Mouse (Mus musculus) neural tube, embryonic 13.5 days (tissue): ENCODE measurements at regions not wholly inside any gene's neighbourhood (a gene's known extent, or its start where the extent isn't known, plus 50 kb on each side); places are given as distances from the start of the nearest gene placed in this dataset.

ENCODE experiments used
- ATAC-seq: fragments of 200-750 bp; cut with Nextera tagmentation; 2 replicates; pipeline ENCODE4 v1.8.0; 2017; ENCODE audit warnings: low read depth, mild to moderate bottlenecking, moderate TSS enrichment, moderate library complexity
- H3K27ac ChIP-seq: fragments of 300-500 bp; sonication (generic); replicated peaks from 2 replicates; pipeline ENCODE4 v1.5.1; 2015; ENCODE audit warnings: moderate library complexity, mild to moderate bottlenecking, inconsistent platforms
- H3K27me3 ChIP-seq: fragments of 300-500 bp; sonication (generic); 2 replicates; pipeline ENCODE4 v1.6.1; 2015; ENCODE audit warnings: mild to moderate bottlenecking, inconsistent platforms
- H3K36me3 ChIP-seq: fragments of 300-500 bp; sonication (generic); 2 replicates; pipeline ENCODE4 v1.6.1; 2015; ENCODE audit warnings: mild to moderate bottlenecking, inconsistent platforms
- H3K4me1 ChIP-seq: fragments of 300-500 bp; sonication (generic); replicated peaks from 2 replicates; pipeline ENCODE4 v1.6.1; 2015; ENCODE audit warnings: inconsistent platforms
- H3K4me2 ChIP-seq: fragments of 300-500 bp; sonication (generic); 2 replicates; pipeline ENCODE4 v1.6.1; 2015; ENCODE audit warnings: inconsistent platforms, mild to moderate bottlenecking, moderate library complexity
- H3K4me3 ChIP-seq: fragments of 300-500 bp; sonication (generic); 2 replicates; pipeline ENCODE4 v1.5.1; 2015; ENCODE audit warnings: mild to moderate bottlenecking, inconsistent platforms
- H3K9ac ChIP-seq: fragments of 300-500 bp; sonication (generic); 2 replicates; pipeline ENCODE4 v1.6.1; 2015; ENCODE audit warnings: moderate library complexity, mild to moderate bottlenecking, inconsistent platforms
- H3K9me3 ChIP-seq: fragments of 300-500 bp; sonication (generic); 2 replicates; pipeline ENCODE4 v1.6.1; 2016; ENCODE audit warnings: inconsistent platforms
- WGBS: fragments of 180-500 bp; shearing (Covaris S2); methylation state at CpG from one replicate; pipeline ENCODE4 v1.1.7; 2015; 5-methylcytosine and 5-hydroxymethylcytosine counted together

DNA sequence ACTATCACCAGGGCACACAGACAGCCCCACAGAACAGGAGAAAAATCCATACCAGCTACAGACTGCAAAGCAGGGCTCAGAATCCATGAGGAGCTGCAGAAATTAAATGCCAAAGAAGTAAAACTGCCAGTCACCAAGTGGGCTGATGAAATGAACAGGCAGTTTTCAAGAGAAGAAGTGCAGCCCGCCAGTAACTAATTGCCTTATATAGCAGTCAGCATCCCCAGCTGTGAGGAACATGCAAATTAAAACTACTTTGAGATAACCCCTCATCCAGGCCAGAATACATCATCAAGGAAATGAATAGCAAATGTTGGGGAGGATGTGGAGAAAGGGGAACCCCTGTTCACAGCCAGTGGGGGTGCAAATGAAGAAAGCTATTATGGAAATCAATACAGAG is 177.3 kb upstream of the Zfp703 start:
- no peak overlapping the region for H3K4me2 ChIP-seq
- H3K4me1 ChIP-seq: peaks cover 5% of the 10 kb centered on the region
- H3K4me3 ChIP-seq: no peak overlapping the region
- no peak overlapping the region for H3K9ac ChIP-seq
- H3K9me3 ChIP-seq: no peaks in the 10 kb centered on the region
- no peaks in the 10 kb centered on the region for H3K36me3 ChIP-seq
- H3K27me3 ChIP-seq: peaks cover 22% of the 10 kb centered on the region
- H3K27ac ChIP-seq: no peak overlapping the region
- ATAC-seq: no peak
- WGBS: 37% methylated on average over 1 of the region's 1 CpGs

DNA sequence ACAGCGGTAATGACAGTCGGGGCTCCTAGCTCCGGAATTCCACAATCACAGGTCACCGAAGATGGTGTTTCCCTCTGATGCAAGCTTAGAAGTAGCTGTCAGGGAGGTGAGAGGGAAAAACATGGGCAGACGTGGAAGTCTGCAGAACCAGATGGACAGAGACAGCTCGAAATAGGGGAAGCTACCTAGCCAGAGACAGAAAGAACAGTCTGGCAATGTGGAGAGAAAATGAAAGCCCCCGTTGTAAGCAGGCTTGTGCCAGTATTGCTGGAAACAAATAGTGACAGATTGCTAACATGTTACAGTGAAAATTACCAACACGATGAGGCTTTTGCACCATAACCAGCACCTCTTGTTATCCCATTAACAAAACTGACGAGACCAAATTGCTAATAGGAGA is 173.0 kb upstream of the Zfp703 start:
- no peak for ATAC-seq
- Histone ChIP-seq H3K9me3 (no peaks in the 10 kb centered on the region), H3K9ac (no peak overlapping the region), H3K36me3 (no peaks in the 10 kb centered on the region), H3K27me3 (peaks cover 38% of the 10 kb centered on the region), H3K4me1 (peaks cover 36% of the 10 kb centered on the region), H3K4me2 (no peak overlapping the region), H3K4me3 (no peak overlapping the region), H3K27ac (no peak overlapping the region)
- WGBS: 68% methylated on average over 9 of the region's 9 CpGs

DNA sequence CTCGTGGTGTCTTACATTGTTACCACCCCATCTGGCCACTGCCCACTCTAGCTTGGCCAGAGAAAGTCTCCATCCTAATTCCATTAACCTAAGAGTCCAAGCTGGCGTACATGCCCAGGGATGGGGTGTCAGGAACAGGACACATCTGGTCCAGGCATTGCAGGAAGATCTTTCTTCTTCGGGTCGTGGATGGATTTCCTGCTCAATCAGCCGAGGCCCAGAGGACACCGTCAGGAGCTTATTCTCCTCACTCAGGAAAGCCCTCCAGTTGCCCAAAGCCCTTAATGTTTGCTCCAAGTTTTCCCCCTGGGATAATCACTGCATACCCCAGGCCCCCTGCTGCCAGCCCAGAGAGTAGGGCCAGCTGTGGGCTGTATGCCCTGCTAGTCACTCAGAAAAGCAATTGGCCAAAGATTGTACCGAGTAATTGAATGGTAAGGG is 172.2 kb upstream of the Zfp703 start:
- H3K27ac ChIP-seq: no peak overlapping the region
- H3K27me3 ChIP-seq: peaks cover 41% of the 10 kb centered on the region
- H3K9ac ChIP-seq: no peak overlapping the region
- 0 out of 2 replicates have a peak, but pooled peaks have one; percentile 54 for ATAC-seq
- 25% methylated on average over 7 of the region's 7 CpGs for WGBS
- H3K4me1 ChIP-seq: peaks cover 39% of the 10 kb centered on the region
- H3K36me3 ChIP-seq: no peaks in the 10 kb centered on the region
- no peak overlapping the region for H3K4me2 ChIP-seq
- no peak overlapping the region for H3K4me3 ChIP-seq
- H3K9me3 ChIP-seq: no peaks in the 10 kb centered on the region

DNA sequence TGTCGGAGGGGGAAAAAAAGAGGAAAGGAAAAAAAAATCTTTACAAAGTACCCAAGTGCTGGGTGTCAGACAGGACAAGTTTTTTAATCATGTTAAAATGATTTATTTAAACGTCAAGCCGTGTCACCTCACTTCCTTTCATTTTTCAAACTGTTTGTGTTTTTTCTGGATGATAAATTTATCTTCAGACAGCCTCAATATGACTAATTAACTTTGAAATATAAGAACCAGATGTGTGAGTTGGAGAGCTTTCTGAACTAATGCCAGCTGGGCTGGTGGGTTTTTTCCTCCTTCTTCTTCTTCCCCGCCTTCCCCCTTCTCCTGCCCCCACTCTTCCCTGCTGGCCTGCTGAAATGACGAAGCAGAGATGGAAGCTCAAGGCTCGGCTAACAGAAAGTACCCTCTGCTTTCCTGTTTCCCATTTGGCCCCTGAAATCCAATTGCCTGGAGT is 171.7 kb upstream of the Zfp703 start:
- no peak for ATAC-seq
- 15% methylated on average over 6 of the region's 6 CpGs for WGBS
- H3K27me3 ChIP-seq: peaks cover 41% of the 10 kb centered on the region
- H3K4me2 ChIP-seq: no peak overlapping the region
- peaks cover 39% of the 10 kb centered on the region for H3K4me1 ChIP-seq
- H3K9ac ChIP-seq: 0 out of 2 replicates have a peak overlapping the region, but pooled peaks have one; percentile 27
- no peak overlapping the region for H3K27ac ChIP-seq
- no peaks in the 10 kb centered on the region for H3K9me3 ChIP-seq
- H3K4me3 ChIP-seq: no peak overlapping the region
- H3K36me3 ChIP-seq: no peaks in the 10 kb centered on the region

DNA sequence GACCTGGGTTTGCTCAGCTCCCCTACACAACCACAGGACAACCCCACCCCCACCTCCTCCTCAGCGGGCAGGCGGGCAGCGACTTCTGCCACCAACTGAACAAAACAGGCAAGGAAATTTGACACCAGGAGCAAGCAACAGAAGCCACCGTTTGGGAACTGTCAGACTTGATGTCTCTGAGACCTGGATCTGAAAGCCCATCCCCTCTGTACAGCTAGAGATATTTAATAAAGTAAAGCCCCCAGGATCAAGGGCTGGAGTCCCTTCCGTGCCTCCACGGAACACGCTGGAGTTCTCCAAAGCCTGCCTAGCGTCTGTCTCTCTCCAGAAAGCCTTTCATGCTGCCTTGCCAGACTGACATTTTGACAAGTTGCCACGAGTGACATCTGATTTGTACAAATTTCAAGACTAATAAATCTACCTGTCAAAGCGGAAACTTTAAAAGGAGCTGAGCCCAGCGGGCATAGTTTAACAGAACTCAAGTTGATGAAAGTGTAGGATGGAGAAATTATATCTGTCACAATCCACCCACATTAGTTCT is 168.9 kb upstream of the Zfp703 start:
- no peak for ATAC-seq
- 9% methylated on average over 11 of the region's 11 CpGs for WGBS
- H3K4me2 ChIP-seq: no peak overlapping the region

DNA sequence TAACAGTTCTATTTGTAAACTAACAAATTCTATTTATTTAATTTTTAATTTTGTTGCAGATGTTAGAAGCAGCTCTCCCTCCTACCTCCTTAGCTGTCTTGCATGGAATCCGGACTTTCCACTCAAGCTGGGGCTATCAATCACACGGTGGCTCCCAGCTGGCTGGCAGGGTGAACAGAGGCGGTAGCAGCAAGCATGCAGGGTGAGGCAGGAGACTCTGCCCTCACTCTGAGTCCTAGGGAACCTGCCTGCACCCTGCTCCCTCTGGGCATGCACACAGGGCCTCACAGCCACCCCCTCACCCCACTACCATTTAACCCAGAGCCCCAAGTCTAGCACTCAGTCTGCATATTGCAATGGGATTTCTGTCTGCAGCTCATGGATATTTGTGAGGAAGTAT is 168.4 kb upstream of the Zfp703 start:
- H3K27me3 ChIP-seq: peaks cover 26% of the 10 kb centered on the region

More for the DNA sequence above, 168.9 kb upstream of the Zfp703 start:
- Histone ChIP-seq H3K9me3 (no peaks in the 10 kb centered on the region), H3K27me3 (peaks cover 29% of the 10 kb centered on the region), H3K27ac (no peak overlapping the region), H3K4me3 (no peak overlapping the region), H3K36me3 (no peaks in the 10 kb centered on the region), H3K4me1 (peaks cover 49% of the 10 kb centered on the region), H3K9ac (no peak overlapping the region)

DNA sequence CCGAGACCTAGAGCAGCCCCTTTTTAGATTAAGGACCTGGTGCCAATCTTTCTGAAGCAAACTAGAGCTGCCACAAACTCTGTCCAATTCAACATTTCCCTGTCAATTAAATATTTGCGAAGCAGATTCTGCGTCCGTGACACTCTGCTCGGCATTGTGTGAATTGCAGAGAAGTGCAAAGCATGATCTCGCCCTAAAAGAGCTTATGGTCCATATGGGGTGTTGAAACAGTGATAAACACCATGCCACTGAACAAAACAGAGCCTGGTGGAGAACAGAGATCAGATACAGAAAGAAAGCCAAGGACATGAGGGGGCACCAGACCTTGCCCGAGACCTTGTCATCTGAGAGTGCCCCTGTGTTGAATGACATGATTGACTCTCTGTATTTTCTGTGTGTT is 167.2 kb upstream of the Zfp703 start:
- no peak overlapping the region for H3K4me2 ChIP-seq
- ATAC-seq: no peak
- peaks cover 20% of the 10 kb centered on the region for H3K27me3 ChIP-seq
- H3K9ac ChIP-seq: no peak overlapping the region
- 86% methylated on average over 7 of the region's 7 CpGs for WGBS
- no peaks in the 10 kb centered on the region for H3K9me3 ChIP-seq
- no peak overlapping the region for H3K27ac ChIP-seq
- H3K4me3 ChIP-seq: no peak overlapping the region
- H3K4me1 ChIP-seq: peaks cover 42% of the 10 kb centered on the region
- no peaks in the 10 kb centered on the region for H3K36me3 ChIP-seq

More for the DNA sequence above, 168.4 kb upstream of the Zfp703 start:
- 5% methylated on average over 3 of the region's 3 CpGs for whole genome bisulfite sequencing
- Histone ChIP-seq H3K4me2 (no peak overlapping the region), H3K36me3 (no peaks in the 10 kb centered on the region), H3K4me3 (no peak overlapping the region), H3K4me1 (peaks cover 49% of the 10 kb centered on the region), H3K9ac (no peak overlapping the region), H3K27ac (no peak overlapping the region), H3K9me3 (no peaks in the 10 kb centered on the region)
- no peak for ATAC-seq

DNA sequence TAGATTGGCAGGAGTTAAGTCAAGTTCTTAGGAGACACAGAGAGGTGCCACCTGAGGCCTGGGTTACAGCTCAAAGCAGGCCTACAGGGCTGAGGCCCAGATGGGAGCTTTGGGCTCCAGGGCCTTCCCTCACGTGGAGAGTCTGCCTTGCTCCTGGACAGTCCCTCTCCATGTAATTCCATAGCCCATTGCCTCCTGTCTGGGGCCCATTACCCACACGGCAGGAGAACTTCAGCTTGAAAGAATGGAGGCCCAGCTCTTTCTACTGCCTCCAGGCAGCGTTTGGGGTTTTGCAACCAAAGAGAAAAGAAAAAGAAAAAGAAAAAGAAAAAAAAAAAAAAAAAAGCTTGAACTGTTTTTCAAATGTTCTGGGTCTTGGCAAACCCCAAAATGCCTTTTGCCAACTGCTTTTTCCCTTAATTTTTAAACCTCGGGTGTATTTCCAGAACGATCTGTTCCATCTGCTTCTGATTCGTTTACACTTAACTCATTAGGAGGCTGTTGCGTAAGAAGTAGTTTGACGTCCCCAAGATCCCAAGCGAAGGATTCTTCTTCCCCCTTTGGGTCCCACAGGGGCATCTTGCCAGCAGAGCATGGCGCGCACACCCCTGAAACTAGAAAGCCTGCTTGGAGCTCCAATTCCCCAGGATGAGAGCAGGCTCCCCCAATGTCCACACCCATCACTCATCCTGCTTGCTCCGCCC is 165.4 kb upstream of the Zfp703 start:
- H3K27me3 ChIP-seq: peaks cover 15% of the 10 kb centered on the region
- 64% methylated on average over 12 of the region's 12 CpGs for WGBS

DNA sequence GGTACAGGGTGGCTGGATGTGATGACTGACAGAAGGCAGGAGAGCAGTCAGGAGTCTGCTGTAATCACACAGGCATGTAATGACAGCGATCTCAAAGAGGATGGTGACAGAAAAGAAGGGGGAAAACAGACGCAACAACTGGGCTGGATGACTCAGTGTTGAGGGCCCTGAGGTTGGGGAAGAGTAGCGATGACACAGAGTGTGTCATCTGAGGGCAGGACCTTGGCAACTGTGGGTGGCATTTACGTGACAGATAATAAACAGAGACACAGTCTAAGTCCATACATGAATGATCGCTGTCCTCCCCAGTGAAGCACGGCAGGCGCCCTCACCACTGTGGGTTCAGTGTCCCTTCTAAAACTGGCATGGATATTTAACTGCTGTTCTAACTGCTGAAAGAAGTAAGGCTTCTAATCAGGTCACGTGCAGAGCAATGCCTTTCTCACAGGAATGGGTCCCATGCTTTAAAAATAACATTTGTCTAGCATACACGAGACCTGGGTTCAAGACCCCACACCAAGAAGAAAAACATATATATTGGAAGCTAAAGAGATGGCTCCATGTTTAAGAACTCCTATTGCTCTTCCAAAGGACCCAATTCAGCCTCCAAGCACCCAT is 163.8 kb upstream of the Zfp703 start:
- ATAC-seq: no peak
- Histone ChIP-seq H3K9me3 (no peaks in the 10 kb centered on the region), H3K27me3 (peaks cover 7% of the 10 kb centered on the region), H3K36me3 (no peaks in the 10 kb centered on the region), H3K9ac (no peak overlapping the region), H3K4me2 (no peak overlapping the region), H3K4me1 (peaks cover 21% of the 10 kb centered on the region), H3K27ac (no peak overlapping the region), H3K4me3 (no peak overlapping the region)
- 86% methylated on average over 9 of the region's 9 CpGs for whole genome bisulfite sequencing

More for the DNA sequence above, 165.4 kb upstream of the Zfp703 start:
- Histone ChIP-seq H3K4me1 (peaks cover 33% of the 10 kb centered on the region), H3K36me3 (no peaks in the 10 kb centered on the region), H3K4me3 (no peak overlapping the region), H3K27ac (no peak overlapping the region), H3K9ac (no peak overlapping the region), H3K9me3 (no peaks in the 10 kb centered on the region), H3K4me2 (no peak overlapping the region)
- no peak for ATAC-seq

DNA sequence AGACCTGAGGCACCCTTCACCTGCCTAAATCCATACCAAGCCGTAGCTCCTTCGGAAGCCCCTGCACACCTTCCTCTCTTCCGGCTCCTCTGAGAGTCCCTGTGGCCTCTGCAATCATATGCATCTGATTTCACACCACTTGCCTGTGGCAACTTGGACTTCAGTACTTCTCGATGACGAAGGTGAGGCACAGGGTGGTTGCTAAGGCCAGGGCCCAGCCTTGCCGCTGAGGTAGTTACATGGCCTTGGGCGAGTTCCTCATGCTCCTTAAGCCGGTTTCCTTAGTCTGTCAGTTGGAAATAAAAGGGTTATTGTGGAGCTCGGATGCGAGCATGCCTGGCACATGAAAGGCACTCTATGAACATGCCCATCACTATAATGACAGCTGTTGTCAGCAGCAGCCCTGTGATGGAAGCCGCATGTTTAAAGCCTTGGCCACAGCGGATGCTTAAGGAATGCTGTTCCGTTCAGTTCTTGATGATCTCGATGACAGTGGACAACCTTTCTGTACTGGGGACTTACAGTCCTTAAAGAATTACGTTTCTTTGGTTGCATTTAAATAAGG is 162.0 kb upstream of the Zfp703 start:
- no peak overlapping the region for H3K4me2 ChIP-seq
- ATAC-seq: no peak
- no peaks in the 10 kb centered on the region for H3K36me3 ChIP-seq
- WGBS: 72% methylated on average over 15 of the region's 15 CpGs
- peaks cover 4% of the 10 kb centered on the region; the same call in 1 of the 2 replicates for H3K27me3 ChIP-seq
- peaks cover 10% of the 10 kb centered on the region for H3K4me1 ChIP-seq
- no peak overlapping the region for H3K27ac ChIP-seq
- no peak overlapping the region for H3K9ac ChIP-seq
- no peak overlapping the region for H3K4me3 ChIP-seq
- H3K9me3 ChIP-seq: no peaks in the 10 kb centered on the region

DNA sequence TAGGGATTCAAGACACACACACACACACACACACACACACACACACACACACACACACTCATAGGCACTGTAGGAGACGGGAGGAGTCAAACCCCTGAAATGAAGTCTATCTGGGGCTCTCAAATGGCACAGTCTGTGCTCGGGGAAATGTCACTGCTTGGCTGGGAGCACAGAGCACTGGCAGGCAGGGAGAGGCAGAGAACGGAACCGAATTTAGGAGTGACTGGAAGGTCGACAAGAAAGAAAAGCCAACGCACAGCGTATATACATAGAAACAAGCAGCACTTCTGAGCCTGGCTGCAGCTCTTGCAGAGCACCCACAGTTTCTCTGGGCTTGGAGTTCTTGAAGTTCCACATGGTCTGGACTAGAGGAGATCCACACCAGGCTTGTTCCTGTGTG is 160.1 kb upstream of the Zfp703 start:
- Histone ChIP-seq H3K4me2 (no peak overlapping the region), H3K27me3 (peaks cover 4% of the 10 kb centered on the region; the same call in 1 of the 2 replicates), H3K9me3 (no peaks in the 10 kb centered on the region), H3K4me3 (no peak overlapping the region), H3K4me1 (peaks cover 5% of the 10 kb centered on the region), H3K9ac (no peak overlapping the region), H3K27ac (no peak overlapping the region), H3K36me3 (no peaks in the 10 kb centered on the region)
- ATAC-seq: no peak
- 84% methylated on average over 7 of the region's 7 CpGs for WGBS

DNA sequence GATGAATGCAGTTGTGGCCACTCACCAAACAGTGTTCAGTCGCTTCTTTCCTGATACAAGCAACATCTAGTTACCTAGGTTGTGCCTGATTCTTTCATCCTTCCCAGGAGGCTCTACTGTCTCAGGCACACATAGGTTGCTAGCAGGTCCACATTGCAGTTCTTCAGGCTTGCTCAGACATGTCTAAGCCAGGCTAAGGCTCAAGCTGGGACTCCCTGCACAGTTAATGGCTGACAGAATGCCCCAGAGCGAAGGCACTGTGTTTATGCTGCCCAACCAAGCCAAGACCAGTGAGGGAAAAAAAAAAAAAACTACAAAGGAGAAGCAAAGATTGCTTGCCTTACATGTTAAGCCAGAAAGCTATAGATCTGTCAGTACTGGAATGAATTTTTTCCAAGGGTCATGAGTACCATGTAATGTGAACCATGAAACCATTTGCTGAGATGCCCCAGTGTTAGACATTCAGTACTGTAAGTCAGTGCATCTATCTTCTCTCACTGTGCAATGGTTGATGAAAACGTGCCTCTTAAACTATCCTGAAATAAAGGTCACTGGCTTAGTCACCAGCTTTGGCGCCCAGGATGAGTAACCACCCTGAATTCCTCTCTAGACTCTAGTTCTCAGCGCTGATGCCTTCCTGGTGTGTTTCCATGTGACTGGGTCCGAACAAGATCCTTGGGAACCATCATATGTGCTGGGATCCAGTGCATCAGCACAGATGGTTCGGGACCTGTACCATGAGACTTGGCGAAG is 152.8 kb upstream of the Zfp703 start:
- Histone ChIP-seq H3K4me3 (no peak overlapping the region), H3K27me3 (peaks cover 5% of the 10 kb centered on the region), H3K27ac (no peak overlapping the region), H3K9me3 (no peaks in the 10 kb centered on the region), H3K4me1 (no peaks in the 10 kb centered on the region), H3K9ac (no peak overlapping the region), H3K36me3 (no peaks in the 10 kb centered on the region), H3K4me2 (no peak overlapping the region)
- ATAC-seq: no peak
- WGBS: 88% methylated on average over 8 of the region's 8 CpGs
